Mouse (Mus musculus) left cerebral cortex, adult 2 months (tissue): ENCODE data around the gene Jag2. TPM values are rescaled to one million over a fixed set of nuclear protein-coding genes. Genes with fewer than 3 reads are reported as not detected.
A peak's percentile ranks its signal among the peaks of the same experiment; 100 is the strongest.

ENCODE experiments used
- DNase-seq, 2 experiments: peaks; one replicate each; pipeline ENCODE4 v3.0.0; 2021 to 2022; ENCODE audit warnings: low spot score in 2 of 2, mixed read lengths in 1 of 2; ENCODE audit errors: extremely low spot score in 1 of 2
- H3K27ac ChIP-seq: fragments of 200-600 bp; 2 replicates; pipeline ENCODE4 v1.8.1; 2022
- H3K4me3 ChIP-seq: fragments of 200-600 bp; 2 replicates; pipeline ENCODE4 v1.8.1; 2022
- CTCF ChIP-seq: fragments of 200-600 bp; IDR thresholded peaks from 2 replicates; pipeline ENCODE4 v1.8.1; 2022; ENCODE audit warnings: antibody characterized with exemption, mild to moderate bottlenecking, moderate library complexity
- intact Hi-C: fragments of 180-260 bp; cut with DNase I; formaldehyde crosslinking; loops from one replicate; pipeline ENCODE4 v1.15.1; 2025
- total RNA-seq, 2 experiments: library from RNA; stranded (reverse); gene quantifications; 2 replicates each; pipeline ENCODE4 v1.2.3; 2021

Jag2 gene
- total RNA-seq, 2 experiments from 2014 or later, result 57.9 to 62.2 TPM

DNA sequence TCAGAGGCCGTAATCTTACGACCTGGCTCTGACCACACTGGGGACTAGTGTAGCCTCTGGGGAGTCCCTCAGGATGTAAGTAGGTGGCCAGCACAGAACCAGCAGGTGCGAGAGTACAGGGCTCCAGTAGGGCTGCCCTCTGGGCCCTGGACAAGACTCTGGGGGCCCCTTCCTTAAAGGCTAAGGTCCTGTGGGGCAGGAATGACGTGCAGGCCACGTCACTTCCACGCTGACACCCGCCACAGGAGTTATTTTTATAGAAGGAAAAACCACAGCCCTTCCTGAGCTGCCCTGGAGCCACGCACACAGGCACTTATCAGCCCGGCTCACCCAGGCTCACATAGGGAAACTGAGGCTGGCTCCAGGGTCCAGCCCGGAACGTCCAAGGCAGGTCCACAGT, 12.1 kb downstream of the Jag2 start:
- H3K27ac ChIP-seq, result peak overlapping the region; percentile 13
- no peak for DNase-seq
- intact Hi-C loops, result no loop called here
- no peak for TF ChIP-seq CTCF
- no peak overlapping the region for H3K4me3 ChIP-seq

DNA sequence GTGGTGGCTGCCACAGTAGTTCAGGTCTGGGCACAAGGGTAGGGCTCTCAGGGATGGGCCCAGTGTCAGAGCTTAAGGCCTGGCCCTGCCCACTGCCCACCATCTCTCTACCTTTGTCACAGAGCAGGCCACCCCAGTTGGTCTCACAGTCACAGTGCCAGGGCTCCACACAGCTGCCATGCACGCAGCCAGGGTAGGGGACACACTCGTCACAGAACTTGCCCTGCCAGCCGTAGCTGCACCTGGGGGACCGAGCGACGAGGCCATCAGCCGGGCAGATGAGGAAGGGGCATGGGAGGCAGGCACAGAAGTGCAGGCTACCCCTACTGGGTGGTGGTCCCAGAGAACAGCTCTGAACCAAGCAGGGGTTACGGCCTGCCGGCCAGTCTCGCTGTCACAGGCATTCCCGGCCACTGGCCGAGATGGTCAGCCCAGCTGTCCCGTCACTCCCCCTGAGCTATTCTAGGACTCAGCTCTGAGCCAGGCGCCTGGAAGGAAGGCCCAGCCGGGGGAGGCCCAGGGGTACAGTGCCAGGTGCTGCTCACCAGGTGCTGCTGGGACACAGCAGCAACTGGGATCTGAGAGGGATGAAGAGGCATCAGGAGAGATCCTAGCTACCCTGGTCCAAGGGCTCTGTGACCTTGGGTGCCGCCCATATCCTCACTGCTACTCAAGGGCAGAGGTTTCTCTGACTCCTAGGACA, 12.7 kb downstream of the Jag2 start:
- no peak for TF ChIP-seq CTCF
- DNase-seq, result no peak
- peak overlapping the region; percentile 13 for H3K27ac ChIP-seq
- intact Hi-C loops, result no loop called here
- H3K4me3 ChIP-seq, result no peak overlapping the region

DNA sequence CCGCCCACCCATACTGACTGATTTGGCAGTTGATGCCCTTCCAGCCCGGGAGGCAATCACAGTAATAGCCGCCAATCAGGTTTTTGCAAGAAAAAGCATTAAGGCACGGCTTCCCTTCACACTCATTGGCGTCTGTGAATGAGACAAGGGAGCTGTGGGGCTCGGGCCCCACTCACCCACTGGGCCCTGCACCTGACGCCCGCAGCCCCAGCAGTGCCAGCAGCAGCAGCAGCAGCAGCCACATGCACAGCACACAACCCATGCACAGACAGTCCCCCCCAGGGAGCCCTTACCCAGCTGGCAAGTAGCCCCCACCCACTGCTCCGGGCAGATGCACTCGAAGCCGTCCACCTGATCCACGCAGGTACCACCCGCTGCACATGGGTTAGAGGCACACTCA, 14.0 kb downstream of the Jag2 start:
- intact Hi-C loops, result no loop called here

DNA sequence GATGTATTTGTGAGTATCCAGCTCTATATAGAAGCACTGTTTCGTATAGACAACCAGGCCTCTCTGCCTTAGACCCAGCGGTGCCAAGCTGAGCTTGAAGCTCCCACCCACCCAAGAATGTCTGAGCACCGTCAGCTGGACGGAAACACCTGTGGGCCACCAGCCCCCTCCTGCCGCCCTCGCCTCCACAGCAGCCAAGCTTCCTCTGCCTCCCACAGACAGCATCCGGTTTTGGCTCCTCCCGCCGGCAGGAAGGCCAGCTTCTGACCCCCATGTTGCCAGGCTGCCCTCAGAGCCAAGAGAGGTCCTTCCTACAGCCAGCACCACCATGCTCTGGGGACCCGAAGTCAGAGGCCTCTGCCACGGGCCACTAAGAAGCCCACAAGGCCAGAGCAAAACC, 15.0 kb downstream of the Jag2 start:
- Histone ChIP-seq H3K4me3 (no peak overlapping the region), H3K27ac (no peak overlapping the region)
- TF ChIP-seq CTCF, result no peak
- DNase-seq, result no peak
- intact Hi-C loops, result no loop called here

More for the DNA sequence above, 14.0 kb downstream of the Jag2 start:
- no peak for DNase-seq
- Histone ChIP-seq H3K27ac (no peak overlapping the region), H3K4me3 (no peak overlapping the region)
- no peak for TF ChIP-seq CTCF

DNA sequence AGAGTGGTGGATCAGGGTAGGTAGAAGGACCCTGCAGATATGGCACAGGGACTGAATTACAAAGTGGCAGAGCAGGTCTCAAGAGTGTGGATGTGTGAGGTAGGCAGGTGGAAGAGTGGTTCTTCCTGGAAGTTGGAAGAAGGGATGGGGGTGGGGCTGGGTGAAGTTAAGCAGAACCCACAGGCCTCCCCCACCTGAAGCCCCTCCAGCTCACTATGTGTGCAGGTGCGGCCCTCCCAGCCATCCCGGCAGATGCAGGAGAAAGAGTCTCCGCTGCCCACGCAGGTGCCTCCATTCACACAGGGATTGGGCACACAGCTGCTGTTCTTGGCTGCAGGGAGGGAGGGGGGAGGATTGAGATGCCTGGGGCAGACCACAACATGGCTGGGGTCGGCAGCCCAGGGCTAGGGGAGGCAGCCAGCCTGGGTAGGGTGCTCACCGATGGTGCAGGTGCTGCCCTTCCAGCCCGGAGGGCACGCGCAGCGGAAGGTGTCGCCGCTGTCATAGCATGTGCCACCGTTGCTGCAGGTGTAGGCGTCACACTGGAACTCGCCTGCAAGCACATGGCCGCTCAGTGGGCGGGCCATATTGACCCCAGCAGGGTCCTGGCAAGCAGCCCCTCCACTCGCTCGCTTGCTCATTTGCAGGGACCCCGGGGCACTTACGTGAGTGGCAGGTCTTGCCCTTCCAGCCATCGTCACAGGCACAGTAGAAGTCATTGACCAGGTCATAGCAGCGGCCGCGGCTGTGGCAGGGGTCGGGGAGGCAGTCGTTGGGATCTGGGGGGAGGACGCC, 16.4 kb downstream of the Jag2 start:
- Histone ChIP-seq H3K4me3 (no peak overlapping the region), H3K27ac (no peak overlapping the region)
- intact Hi-C loops, result no loop called here
- DNase-seq, result no peak
- TF ChIP-seq CTCF, result no peak

DNA sequence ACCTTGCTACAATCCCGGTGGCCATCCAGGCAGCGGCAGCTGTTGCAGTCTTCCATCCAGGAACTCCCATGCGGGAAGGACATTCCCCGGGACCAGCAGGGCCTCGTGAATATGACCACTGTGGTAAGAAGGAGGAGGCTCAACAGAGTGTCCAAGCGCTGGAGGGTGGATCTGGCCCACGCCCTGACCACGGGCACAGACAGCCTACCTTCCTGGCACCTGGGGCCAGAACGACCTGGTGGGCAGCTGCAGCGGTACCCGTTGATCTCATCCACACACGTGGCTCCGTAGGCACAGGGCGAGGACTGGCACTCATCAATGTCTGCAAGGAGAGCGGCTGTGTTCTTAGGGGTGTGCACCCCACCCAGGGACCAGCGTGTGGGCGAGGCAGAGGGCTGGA, 17.9 kb downstream of the Jag2 start:
- no peak overlapping the region for H3K27ac ChIP-seq
- intact Hi-C loops, result no loop called here
- no peak overlapping the region for H3K4me3 ChIP-seq
- no peak for TF ChIP-seq CTCF
- no peak for DNase-seq

DNA sequence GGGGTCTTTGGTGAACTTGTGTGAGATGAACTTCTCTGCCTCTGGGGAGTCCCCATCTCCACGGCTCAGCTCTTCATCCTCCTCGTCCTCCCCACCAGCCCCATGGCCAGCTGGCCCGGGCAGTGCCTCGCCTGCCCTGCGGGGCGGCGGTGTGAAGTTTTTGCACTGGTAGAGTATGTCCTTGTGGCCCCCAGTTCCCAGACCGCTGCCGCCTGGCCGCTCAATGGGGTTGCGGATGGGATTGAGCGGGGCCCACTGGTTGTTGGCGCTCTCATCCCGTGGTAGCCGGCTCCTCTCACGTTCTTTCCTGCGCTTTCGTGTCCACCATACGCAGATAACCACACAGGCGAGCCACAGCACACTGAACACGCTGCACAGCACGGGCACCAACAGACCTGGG, 20.6 kb downstream of the Jag2 start:
- H3K27ac ChIP-seq, result no peak overlapping the region
- intact Hi-C loops, result no loop called here
- TF ChIP-seq CTCF, result no peak

DNA sequence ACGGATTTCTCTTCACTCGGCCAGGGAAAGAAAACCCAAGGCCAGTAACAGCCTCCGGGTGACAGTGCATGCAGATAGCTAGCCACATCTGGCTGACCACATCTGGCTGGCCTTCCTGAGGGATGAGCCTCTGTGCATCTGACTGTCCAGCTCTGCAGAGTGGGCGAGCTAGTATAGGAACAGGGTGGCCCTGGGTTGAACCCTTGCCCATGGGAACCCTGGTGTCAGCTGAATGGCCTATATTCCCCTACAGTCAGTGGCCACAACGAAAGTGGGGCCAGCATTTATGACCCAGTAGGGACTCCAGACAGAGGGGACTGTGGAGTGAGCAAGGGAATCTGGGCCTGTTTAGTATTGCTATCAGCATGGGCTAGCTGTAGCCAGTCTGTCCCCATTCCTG, 24.6 kb downstream of the Jag2 start:
- no peak overlapping the region for H3K4me3 ChIP-seq
- intact Hi-C loops, result no loop called here
- no peak overlapping the region for H3K27ac ChIP-seq
- TF ChIP-seq CTCF, result no peak
- no peak for DNase-seq

More for the DNA sequence above, 20.6 kb downstream of the Jag2 start:
- H3K4me3 ChIP-seq, result no peak overlapping the region
- DNase-seq, result no peak

DNA sequence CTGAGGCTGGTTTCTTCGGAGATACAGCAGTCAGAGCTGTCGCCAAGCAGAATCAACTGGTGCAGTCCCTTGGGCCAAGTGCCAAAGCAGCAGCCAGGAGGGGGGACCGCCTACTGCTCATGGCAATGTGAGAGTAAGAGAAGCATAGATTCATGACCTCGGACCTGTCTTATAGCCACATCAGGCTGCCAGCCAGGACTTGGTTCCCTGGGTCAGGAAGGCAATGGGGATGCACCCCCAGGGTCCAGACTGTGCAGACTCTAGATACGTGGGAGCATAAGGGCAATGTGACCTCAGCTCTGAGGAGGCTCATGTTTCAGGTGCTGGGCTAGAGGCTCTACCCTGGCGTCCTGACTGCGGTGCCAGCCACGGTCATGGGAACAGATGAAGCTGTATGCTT, 25.6 kb downstream of the Jag2 start:
- TF ChIP-seq CTCF, result no peak
- Histone ChIP-seq H3K4me3 (no peak overlapping the region), H3K27ac (no peak overlapping the region)
- intact Hi-C loops, result no loop called here
- DNase-seq, result no peak

DNA sequence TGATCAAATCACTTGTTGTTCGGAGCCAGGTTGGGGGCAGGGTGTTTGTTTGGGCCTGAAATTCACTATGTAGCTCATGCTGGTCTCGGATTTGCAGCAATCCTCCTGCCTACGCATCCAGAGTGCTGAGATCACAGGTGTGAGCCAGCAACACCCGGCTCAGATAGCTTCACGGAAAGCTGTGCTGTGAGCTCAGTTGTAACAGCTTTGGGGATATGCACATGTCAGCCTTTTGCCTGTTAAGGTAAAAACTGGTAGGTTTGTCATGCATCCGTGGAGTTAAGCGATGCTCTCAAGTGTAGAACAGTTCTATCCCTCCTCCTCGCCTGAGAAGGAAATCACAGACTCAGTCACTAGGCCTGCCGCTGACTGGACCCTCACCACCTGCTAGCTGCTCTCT, 28.9 kb downstream of the Jag2 start:
- no peak for TF ChIP-seq CTCF
- intact Hi-C loops, result no loop called here
- peak; percentile 58 to 60 for DNase-seq
- no peak overlapping the region for H3K4me3 ChIP-seq
- no peak overlapping the region for H3K27ac ChIP-seq

DNA sequence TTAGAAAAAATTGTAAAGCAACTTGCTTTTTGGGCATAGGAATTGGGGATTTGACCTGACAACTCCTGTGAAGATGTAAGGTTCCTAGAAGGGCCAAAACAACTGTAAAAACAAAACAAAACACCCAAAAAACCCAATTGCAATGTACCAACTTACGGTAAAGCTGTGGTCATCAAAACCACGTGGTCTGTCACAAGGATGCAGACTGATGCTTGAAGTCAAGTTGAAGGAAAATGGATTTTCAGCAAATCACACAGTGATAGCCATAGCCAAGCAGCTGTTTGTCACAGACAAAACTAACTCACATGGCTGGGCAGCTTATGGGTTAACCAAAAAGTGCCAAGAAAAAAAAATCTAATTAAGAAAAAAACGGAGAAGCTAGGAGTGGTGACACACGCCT, 30.6 kb downstream of the Jag2 start:
- H3K27ac ChIP-seq, result no peak overlapping the region
- intact Hi-C loops, result no loop called here
- no peak for DNase-seq
- TF ChIP-seq CTCF, result no peak
- no peak overlapping the region for H3K4me3 ChIP-seq

DNA sequence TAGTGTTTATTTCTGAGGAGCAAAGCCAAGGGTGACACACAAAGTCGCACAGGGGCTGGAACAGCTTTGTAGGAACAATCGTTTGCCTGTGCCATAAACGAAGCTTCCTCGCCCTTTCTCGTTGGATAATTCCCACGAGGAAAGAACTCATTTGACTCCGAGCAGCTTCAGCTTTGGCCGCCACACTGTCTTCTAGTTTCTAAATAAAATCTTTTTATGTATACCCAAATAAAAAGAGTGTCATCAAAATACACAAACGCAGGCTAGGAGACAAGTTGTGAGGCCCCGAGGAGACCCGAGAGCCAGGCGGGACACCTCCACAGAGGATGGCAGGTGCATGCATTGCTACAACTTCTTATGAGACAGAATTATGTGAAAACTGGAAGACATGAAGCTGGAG, 31.2 kb downstream of the Jag2 start:
- no peak for TF ChIP-seq CTCF
- no peak overlapping the region; the same call in 1 of the 2 replicates for H3K27ac ChIP-seq
- DNase-seq, result no peak
- intact Hi-C loops, result no loop called here
- no peak overlapping the region for H3K4me3 ChIP-seq
